Mouse (Mus musculus) midbrain, embryonic 16.5 days (tissue): ENCODE data around the gene Krt18. TPM values are rescaled to one million over a fixed set of nuclear protein-coding genes. Genes with fewer than 3 reads are reported as not detected.
"Not testable (repeated sequence)": the region's sequence is repeated elsewhere in the genome, so short reads cannot be mapped to it uniquely, and the experiment has no call there.

Source experiments
- ATAC-seq: fragments of 200-750 bp; cut with Nextera tagmentation; 2 replicates; pipeline ENCODE4 v1.8.0; 2017; ENCODE audit warnings: moderate TSS enrichment
- H3K27ac ChIP-seq: fragments of 300-500 bp; sonication (generic); 2 replicates; pipeline ENCODE4 v1.5.1; 2014; ENCODE audit warnings: mild to moderate bottlenecking, low read length, mixed read lengths
- H3K27me3 ChIP-seq: fragments of 300-500 bp; sonication (generic); 2 replicates; pipeline ENCODE4 v1.6.1; 2014; ENCODE audit warnings: low read depth, low read length, mixed read lengths; ENCODE audit not compliant: control insufficient read depth, insufficient read depth
- H3K36me3 ChIP-seq: fragments of 300-500 bp; sonication (generic); 2 replicates; pipeline ENCODE4 v1.6.1; 2014; ENCODE audit warnings: mild to moderate bottlenecking, low read length, moderate library complexity, mixed read lengths; ENCODE audit not compliant: control insufficient read depth, insufficient read depth
- H3K4me1 ChIP-seq: fragments of 300-500 bp; sonication (generic); 2 replicates; pipeline ENCODE4 v1.6.1; 2014; ENCODE audit warnings: mild to moderate bottlenecking, low read length, mixed read lengths; ENCODE audit not compliant: control insufficient read depth, insufficient read depth
- H3K4me2 ChIP-seq: fragments of 300-500 bp; sonication (generic); 2 replicates; pipeline ENCODE4 v1.6.1; 2014; ENCODE audit warnings: mild to moderate bottlenecking, low read length, mixed read lengths
- H3K4me3 ChIP-seq: fragments of 300-500 bp; sonication (generic); 2 replicates; pipeline ENCODE4 v1.5.1; 2014; ENCODE audit warnings: low read depth, mild to moderate bottlenecking, low read length, moderate library complexity, mixed read lengths
- H3K9ac ChIP-seq: fragments of 300-500 bp; sonication (generic); 2 replicates; pipeline ENCODE4 v1.6.1; 2014; ENCODE audit warnings: low read depth, low read length, mixed read lengths
- H3K9me3 ChIP-seq: fragments of 300-500 bp; sonication (generic); replicated peaks from 2 replicates; pipeline ENCODE4 v1.6.1; 2014; ENCODE audit warnings: mild to moderate bottlenecking, low read length, mixed read lengths; ENCODE audit not compliant: control insufficient read depth, poor library complexity, severe bottlenecking
- WGBS: fragments of 180-500 bp; shearing (Covaris S2); extraction: QIAGEN DNeasy Blood & Tissue Kit; methylation state at CpG from one replicate; pipeline ENCODE4 v1.1.7; 2014; 5-methylcytosine and 5-hydroxymethylcytosine counted together
- polyA plus RNA-seq: library from polyadenylated mRNA; unstranded; fragments of >200 nt; fragmentation: Nextera tagmentation; extraction: Ambion mirVana; gene quantifications from 2 replicates; pipeline ENCODE4 v1.2.1, GENCODE M21; 2015

Krt18 gene
- polyA plus RNA-seq, 1 experiment from 2014 or later = 3.8 TPM

DNA sequence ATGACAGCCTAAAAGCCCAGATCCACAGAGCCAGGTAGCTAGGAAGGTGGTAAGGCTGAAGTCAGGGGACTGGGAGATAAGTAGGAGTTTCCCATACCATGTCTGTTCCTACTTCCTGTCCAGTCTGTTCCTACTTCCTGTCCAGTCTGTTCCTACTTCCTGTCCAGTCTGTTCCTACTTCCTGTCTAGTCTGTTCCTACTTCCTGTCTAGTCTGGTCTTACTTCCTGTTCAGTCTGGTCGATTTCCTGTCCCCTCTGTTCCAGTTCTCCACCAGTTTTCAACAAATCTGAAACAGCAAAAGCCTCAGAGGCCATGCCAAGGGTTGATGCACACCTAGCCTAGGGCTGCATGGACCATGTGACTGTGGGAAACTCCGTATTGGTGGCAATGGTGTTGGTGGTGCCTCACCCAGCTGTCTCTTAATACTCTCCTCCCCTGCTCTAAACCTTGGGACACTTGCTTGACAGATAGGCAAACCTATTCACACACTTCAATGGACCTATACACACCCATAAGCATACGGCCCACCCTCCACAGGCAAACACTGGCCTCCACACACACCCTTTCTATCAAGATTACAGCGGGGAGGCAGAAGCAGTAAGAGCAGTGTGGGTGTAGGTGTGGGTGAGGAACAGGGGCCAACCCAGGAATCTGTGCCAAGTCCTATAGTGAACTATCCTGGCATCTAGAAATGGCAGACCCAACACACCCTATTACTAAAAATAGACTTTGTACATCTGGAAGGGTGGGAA, 32.3 kb upstream of the Krt18 start:
- Histone ChIP-seq H3K27ac (no peak overlapping the region), H3K9ac (no peak overlapping the region), H3K27me3 (peaks cover 6% of the 10 kb centered on the region), H3K4me2 (no peak overlapping the region), H3K9me3 (no peaks in the 10 kb centered on the region), H3K4me3 (no peak overlapping the region), H3K4me1 (no peaks in the 10 kb centered on the region), H3K36me3 (no peaks in the 10 kb centered on the region)
- 86% methylated on average over 4 of the region's 4 CpGs for WGBS
- ATAC-seq = no peak

DNA sequence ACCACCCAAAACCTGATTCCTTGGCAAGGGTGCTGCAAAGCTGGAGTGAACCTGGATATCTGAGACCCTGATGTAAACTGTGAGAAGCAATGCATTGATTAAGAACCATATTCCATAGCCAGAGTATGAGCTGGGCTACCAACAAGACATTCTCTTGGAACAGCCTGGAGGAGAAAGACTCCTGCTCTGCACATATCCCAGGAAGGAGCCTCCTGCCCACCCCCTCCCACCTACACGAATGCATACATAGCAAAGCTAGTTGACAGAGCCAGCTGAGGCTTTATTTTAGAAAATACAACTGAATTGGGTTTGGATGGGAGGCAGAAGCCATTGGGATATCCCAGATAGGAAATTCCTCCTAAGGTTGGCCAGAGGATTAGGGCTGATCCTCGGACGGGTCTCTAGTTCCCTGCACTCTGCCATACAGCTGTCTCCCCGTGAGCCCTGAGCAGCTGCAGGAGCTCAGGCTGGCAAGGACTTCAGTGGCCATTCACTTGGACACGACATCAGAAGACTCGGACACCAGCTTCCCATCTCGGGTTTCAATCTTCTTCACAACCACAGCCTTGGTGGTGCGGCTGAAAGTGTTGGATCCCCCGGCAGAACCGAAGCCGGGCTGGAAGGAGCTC, 31.4 kb upstream of the Krt18 start:
- not testable (repeated sequence) for H3K9me3 ChIP-seq, ATAC-seq, H3K4me1 ChIP-seq, H3K36me3 ChIP-seq, H3K27me3 ChIP-seq, H3K4me3 ChIP-seq, H3K4me2 ChIP-seq, H3K9ac ChIP-seq, H3K27ac ChIP-seq
- WGBS = 83% methylated on average over 11 of the region's 11 CpGs

DNA sequence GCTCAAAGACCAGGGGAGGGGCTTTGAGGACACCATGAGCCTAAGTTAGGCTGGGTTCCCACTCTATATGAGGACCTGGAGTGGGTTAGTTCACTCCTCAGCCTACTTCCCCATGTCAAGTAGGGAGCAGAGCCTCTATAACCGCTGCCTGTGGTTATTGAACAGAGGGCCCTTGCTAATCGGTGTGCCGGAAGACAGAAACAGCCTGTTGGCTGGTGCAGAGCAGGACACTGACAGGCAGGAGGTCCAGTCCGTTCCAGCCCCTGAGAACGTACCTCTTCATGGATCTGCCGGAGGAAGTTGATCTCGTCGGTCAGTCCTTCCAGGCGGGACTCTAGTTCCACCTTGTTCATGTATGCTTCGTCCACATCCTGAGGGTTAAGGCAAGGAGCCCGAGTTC, 28.8 kb upstream of the Krt18 start:
- Histone ChIP-seq H3K36me3 (no peaks in the 10 kb centered on the region), H3K4me1 (peaks cover 9% of the 10 kb centered on the region; the same call in 1 of the 2 replicates), H3K27ac (no peak overlapping the region), H3K9ac (no peak overlapping the region), H3K4me3 (no peak overlapping the region), H3K9me3 (no peaks in the 10 kb centered on the region), H3K27me3 (peaks cover 20% of the 10 kb centered on the region), H3K4me2 (no peak overlapping the region)
- ATAC-seq = no peak
- WGBS = 90% methylated on average over 11 of the region's 11 CpGs

DNA sequence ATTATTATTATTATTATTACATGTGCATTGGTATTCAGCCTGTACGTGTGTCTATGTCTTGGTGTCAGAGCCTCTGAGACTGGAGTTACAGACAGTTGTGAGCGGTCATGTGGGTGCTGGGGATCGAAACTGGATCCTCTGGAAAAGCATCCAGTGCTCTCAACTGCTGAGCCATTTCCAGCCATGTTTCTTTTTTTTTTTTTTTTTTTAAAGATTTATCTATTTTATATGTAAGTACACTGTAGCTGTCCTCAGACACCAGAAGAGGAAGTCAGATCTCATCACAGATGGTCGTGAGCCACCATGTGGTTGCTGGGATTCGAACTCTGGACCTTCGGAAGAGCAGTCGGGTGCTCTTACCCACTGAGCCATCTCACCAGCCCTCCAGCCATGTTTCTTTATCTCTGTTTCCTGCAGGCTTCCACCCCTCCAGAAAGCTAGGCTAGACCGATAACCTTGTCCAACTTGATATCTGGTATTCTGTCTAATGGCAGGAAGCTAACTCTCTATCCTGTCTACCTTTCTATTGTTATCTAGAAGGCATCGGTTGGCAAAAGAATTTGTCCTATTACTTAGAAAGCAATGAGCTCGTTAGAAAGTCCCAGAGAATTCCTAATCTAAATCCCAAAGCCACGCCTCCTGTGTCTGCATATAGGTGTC, 28.2 kb upstream of the Krt18 start:
- no peak for ATAC-seq
- H3K4me1 ChIP-seq = peaks cover 9% of the 10 kb centered on the region; the same call in 1 of the 2 replicates

DNA sequence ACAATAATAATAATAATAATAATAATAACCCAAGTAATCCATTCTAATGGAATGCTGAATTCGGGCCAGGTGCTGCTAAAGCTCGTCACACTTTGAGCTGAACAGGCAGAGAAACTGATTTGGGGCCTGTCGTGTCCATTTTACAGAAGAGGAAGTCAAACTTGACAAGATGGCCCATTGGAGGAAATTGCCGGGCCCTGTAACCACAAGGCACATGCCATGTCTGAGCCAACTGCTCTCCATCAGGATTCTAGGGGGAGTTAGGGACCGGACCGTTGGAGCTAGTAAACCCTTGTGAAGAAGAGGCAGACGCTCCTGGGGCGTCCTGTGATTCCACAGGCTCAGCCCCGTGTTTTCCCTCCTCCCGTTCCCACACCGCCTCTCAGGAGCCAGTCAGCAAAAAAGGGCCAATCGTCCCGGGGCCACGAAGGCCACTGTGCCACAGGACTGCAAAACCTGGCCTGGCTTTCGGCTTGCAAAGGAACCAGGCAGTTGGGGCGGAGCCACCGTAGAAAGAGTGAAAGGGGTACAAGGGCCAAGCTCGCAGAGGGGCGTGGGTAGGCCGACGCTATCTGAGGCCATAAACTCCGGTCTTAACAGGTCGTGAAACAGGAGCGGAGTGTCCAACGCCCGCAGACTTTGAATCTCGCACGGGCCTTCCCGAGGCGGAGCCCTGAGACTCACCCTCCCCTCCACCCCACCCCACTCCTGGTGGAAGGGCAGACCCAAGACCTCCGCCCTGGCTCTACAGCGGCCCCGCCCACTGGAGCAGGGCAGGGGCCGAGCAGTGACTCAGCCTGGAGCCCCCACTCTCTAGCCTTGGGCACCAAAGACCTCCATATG, 25.1 kb upstream of the Krt18 start:
- Histone ChIP-seq H3K36me3 (no peaks in the 10 kb centered on the region), H3K9ac (no peak overlapping the region), H3K4me1 (peaks cover 16% of the 10 kb centered on the region), H3K27me3 (peaks cover 37% of the 10 kb centered on the region), H3K4me3 (peak overlapping the region; percentile 20), H3K27ac (no peak overlapping the region), H3K4me2 (peak overlapping the region; percentile 42), H3K9me3 (no peaks in the 10 kb centered on the region)
- 5% methylated on average over 34 of the region's 34 CpGs for WGBS
- ATAC-seq = no peak; the same call in 1 of the 2 replicates

More for the DNA sequence above, 28.2 kb upstream of the Krt18 start:
- no peak overlapping the region for H3K4me2 ChIP-seq
- peaks cover 26% of the 10 kb centered on the region for H3K27me3 ChIP-seq
- H3K9ac ChIP-seq = no peak overlapping the region
- no peaks in the 10 kb centered on the region for H3K36me3 ChIP-seq
- H3K9me3 ChIP-seq = no peaks in the 10 kb centered on the region
- 93% methylated on average over 11 of the region's 11 CpGs for WGBS
- no peak overlapping the region for H3K4me3 ChIP-seq
- H3K27ac ChIP-seq = no peak overlapping the region

DNA sequence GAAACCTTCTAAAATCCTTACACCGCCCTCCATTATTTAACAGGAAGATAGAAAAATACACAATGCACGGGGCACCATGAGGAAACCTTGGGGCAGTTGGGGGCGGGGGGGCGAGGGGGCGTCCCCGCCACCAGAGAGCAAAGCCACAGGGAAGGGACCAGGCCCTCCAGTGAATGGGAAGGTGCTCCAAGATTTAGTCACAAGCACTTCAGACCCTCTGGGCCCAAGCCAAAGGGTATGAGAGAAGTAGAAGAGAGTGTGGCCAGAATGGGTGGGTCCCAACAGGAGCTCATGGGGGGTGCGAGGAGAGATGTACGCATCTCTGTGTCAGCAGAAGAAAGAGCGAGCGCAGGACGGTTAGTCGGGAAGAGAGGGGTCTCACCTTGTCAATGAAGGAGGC, 24.5 kb upstream of the Krt18 start:
- WGBS = 19% methylated on average over 9 of the region's 12 CpGs
- H3K9ac ChIP-seq = no peak overlapping the region
- H3K27me3 ChIP-seq = peaks cover 37% of the 10 kb centered on the region
- no peak overlapping the region; the same call in 1 of the 2 replicates for H3K4me3 ChIP-seq
- no peaks in the 10 kb centered on the region for H3K9me3 ChIP-seq
- H3K4me1 ChIP-seq = peaks cover 17% of the 10 kb centered on the region
- ATAC-seq = no peak
- peak overlapping the region; percentile 42 for H3K4me2 ChIP-seq
- H3K36me3 ChIP-seq = no peaks in the 10 kb centered on the region
- H3K27ac ChIP-seq = no peak overlapping the region

DNA sequence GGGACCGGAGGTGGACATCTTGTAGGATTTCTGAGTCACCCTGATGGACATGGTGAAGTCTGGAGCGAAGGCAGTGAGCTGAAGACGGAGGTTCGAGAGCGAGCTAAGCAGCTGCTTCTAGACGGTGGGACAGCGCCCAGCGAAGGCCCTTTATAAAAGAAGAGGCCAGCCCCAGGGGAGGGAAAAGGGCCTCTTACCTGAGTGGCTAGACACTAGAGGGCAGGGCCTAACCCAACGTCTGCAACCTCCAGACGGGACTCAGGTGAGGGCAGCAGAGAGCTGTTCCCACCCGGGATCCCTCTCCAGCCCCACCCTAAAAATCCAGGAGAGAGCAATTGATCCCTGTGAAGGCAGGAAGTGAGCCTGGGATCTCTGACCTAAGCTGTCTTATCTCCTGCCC, 23.8 kb upstream of the Krt18 start, which contains the start of gene Krt8:
Gene Krt8 (minus strand): TSS at position 294 of the 400 bp plus-strand sequence.
- Histone ChIP-seq H3K27me3 (peaks cover 37% of the 10 kb centered on the region), H3K4me1 (peaks cover 17% of the 10 kb centered on the region), H3K36me3 (no peaks in the 10 kb centered on the region), H3K9me3 (no peaks in the 10 kb centered on the region), H3K27ac (no peak within 1 kb of the TSS), H3K4me2 (peak within 1 kb of the TSS; percentile 42), H3K4me3 (no peak within 1 kb of the TSS; the same call in 1 of the 2 replicates), H3K9ac (no peak within 1 kb of the TSS)
- no peak for ATAC-seq
- WGBS = 20% methylated on average over 10 of the region's 11 CpGs

DNA sequence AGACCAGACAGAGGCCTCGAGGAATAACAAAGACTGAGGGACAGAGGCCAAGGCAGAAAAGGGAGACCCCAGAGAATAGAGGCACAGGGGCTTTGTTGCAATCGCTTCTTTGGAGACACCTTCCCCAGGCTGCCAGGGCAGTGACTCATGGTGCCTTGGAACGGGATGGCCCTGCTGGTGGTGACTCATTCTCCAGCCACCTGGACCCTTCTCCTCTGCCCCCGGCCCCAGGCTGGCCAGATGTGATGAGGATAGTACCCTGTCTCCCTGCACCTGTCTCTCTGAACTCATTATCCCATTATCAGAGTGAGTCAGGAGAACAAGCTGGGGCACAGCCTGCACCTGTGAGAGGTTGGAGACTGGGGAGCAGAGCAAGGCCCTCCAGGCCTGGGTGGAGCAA, 22.7 kb upstream of the Krt18 start:
- H3K27ac ChIP-seq = no peak overlapping the region
- no peaks in the 10 kb centered on the region for H3K9me3 ChIP-seq
- no peak for ATAC-seq
- no peak overlapping the region for H3K4me2 ChIP-seq
- H3K4me3 ChIP-seq = no peak overlapping the region
- peaks cover 17% of the 10 kb centered on the region for H3K4me1 ChIP-seq
- 35% methylated on average over 4 of the region's 4 CpGs for WGBS
- H3K36me3 ChIP-seq = no peaks in the 10 kb centered on the region
- peaks cover 37% of the 10 kb centered on the region for H3K27me3 ChIP-seq
- H3K9ac ChIP-seq = no peak overlapping the region
